Mouse (Mus musculus) layer of hippocampus, postnatal 25 days (tissue): ENCODE measurements around the gene Tmem18. TPM values are rescaled to one million over a fixed set of nuclear protein-coding genes. Genes with fewer than 3 reads are reported as not detected.

Source experiments
- microRNA-seq, 2 experiments: library from miRNA; unstranded; fragments of <30 nt; microRNA quantifications; one replicate each; pipeline ENCODE4 v1.2.0; 2021
- total RNA-seq, 2 experiments: library from RNA; stranded (reverse); gene quantifications; 2 replicates each; pipeline ENCODE4 v1.2.3; 2021

The Tmem18 gene
- total RNA-seq, 2 experiments from 2014 or later, result 35.3 to 40.2 TPM

Small RNA genes within 50 kb of the gene (microRNA-seq; reads per million reads assigned to microRNA genes)
- 0 reads per million in 2 experiments for gene Gm25243

Other genes starting within 250 kb of the Tmem18 start
- gene Sntg2, start 211.1 kb upstream of the Tmem18 start, total RNA-seq, result 1 to 10 TPM; 4.9 to 7.1 TPM